Mouse (Mus musculus) layer of hippocampus, adult 9-10 months (tissue): ENCODE results near the gene Nfia.

Experiments
- DNase-seq: peaks from one replicate; pipeline ENCODE4 v3.0.0; 2022; ENCODE audit warnings: low spot score

Gene Nfia

GRCm38 (mm10) chr4:97772641-97773040, at the start of gene Nfia:
Gene Nfia, plus strand, starts transcription at chr4:97772734.
- no peak for DNase-seq

GRCm38 (mm10) chr4:97723374-97723773, 49.2 kb upstream of the Nfia start:
- no peak for DNase-seq

GRCm38 (mm10) chr4:97728520-97728919, 44.0 kb upstream of the Nfia start:
- no peak for DNase-seq

- DNase-seq = no peak
Measured at GRCm38 (mm10) chr4:97729999-97730398, 42.5 kb upstream of the Nfia start.

- DNase-seq = no peak
Measured at GRCm38 (mm10) chr4:97730416-97730815, 42.1 kb upstream of the Nfia start.

- DNase-seq = no peak
Measured at GRCm38 (mm10) chr4:97733392-97733791, 39.1 kb upstream of the Nfia start.

GRCm38 (mm10) chr4:97743932-97744331, 28.6 kb upstream of the Nfia start:
- no peak for DNase-seq

GRCm38 (mm10) chr4:97745296-97746105, 27.0 kb upstream of the Nfia start:
- DNase-seq = peak; percentile 36

GRCm38 (mm10) chr4:97746106-97746900, 26.2 kb upstream of the Nfia start:
- DNase-seq = no peak

- DNase-seq = no peak
Measured at GRCm38 (mm10) chr4:97750401-97750800, 22.1 kb upstream of the Nfia start.

- DNase-seq = peak; percentile 83
Measured at GRCm38 (mm10) chr4:97751030-97751482, 21.5 kb upstream of the Nfia start.

- DNase-seq = no peak
Measured at GRCm38 (mm10) chr4:97751483-97752251, 20.9 kb upstream of the Nfia start.

GRCm38 (mm10) chr4:97752276-97753010, 20.1 kb upstream of the Nfia start:
- no peak for DNase-seq

GRCm38 (mm10) chr4:97753521-97753920, 19.0 kb upstream of the Nfia start:
- DNase-seq = no peak

GRCm38 (mm10) chr4:97754241-97754640, 18.3 kb upstream of the Nfia start:
- DNase-seq = no peak

GRCm38 (mm10) chr4:97757207-97757977, 15.1 kb upstream of the Nfia start:
- DNase-seq = peak; percentile 64

- no peak for DNase-seq
Measured at GRCm38 (mm10) chr4:97757978-97758461, 14.5 kb upstream of the Nfia start.

GRCm38 (mm10) chr4:97758661-97759060, 13.9 kb upstream of the Nfia start:
- no peak for DNase-seq

GRCm38 (mm10) chr4:97764616-97765015, 7.9 kb upstream of the Nfia start:
- no peak for DNase-seq

GRCm38 (mm10) chr4:97765341-97766020, 7.1 kb upstream of the Nfia start:
- no peak for DNase-seq
